Mouse (Mus musculus): Measurements from ENCODE around the gene Rilp. TPM values are rescaled to one million over a fixed set of nuclear protein-coding genes. Genes with fewer than 3 reads are reported as not detected.

Rilp gene
- polyA plus RNA-seq, 1 experiment from 2014 or later: 2.7 TPM

DNA sequence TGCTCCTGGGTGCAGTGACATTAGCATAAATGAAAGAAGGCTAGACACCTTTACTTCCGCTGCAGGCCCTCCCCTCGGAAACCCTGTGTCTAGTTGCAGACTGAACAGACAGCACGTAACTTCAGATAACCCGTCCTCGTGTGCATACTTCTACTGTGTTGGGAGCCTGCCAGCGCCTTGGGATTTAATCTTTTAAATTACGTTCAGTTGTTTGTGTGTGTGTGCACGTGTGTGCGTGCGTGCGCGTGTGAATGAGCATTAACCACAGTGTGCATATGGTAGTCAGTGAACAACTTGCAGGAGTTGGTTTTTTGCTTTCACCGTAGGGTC, 29.0 kb downstream of the Rilp start:
- no peak for TF ChIP-seq CTCF (IDR thresholded peaks at IDR 0.05; ENCODE audit: low read depth)
- TF ChIP-seq EP300 (optimal IDR thresholded peaks at IDR 0.05): no peak
- no peaks in the 10 kb centered on the region for H3K36me3 ChIP-seq (ENCODE audit: control insufficient read depth, insufficient read depth, low read length)
- H3K4me2 ChIP-seq (replicated peaks; ENCODE audit: low read depth): no peak overlapping the region
- no peak overlapping the region for H3K27ac ChIP-seq (replicated peaks)
- H3K4me3 ChIP-seq (ENCODE audit: low read depth, low read length): no peak overlapping the region
- DNase-seq (ENCODE audit: low spot score): no peak
- no peaks in the 10 kb centered on the region for H3K27me3 ChIP-seq (ENCODE audit: control insufficient read depth, insufficient read depth, low read length)
- no peak for ATAC-seq (ENCODE audit: low FRiP score, low TSS enrichment)
- 0 out of 2 replicates have a peak, but pooled peaks cover 2% of the 10 kb centered on the region for H3K4me1 ChIP-seq (replicated peaks; ENCODE audit: control insufficient read depth, insufficient read depth)
- 70% methylated on average over 13 of the region's 13 CpGs for WGBS
- H3K9me3 ChIP-seq (ENCODE audit: control insufficient read depth, low read length): no peaks in the 10 kb centered on the region
- no peak overlapping the region for H3K9ac ChIP-seq (ENCODE audit: low read length)

DNA sequence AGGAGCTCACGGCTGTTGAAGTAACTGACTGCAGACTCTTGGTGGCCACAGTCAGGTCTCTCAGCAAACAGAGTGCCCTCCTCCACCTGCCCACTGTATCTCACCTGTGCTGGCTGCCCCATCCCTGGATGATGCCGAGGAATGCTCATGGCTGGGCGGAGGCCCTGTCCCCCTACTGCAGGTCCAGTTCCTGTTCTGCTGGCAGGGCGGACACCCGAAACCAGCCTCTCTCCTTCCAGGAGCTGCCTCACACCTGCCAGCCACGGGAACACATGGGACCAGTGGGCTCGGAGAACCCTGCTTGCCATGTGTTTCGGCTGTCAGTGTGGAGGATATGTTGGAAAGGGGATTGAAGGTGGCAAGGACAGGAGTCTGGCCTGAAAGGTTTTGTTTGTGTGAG, 30.3 kb downstream of the Rilp start:
- no peaks in the 10 kb centered on the region for H3K9me3 ChIP-seq (ENCODE audit: control insufficient read depth, low read length)
- H3K4me2 ChIP-seq (replicated peaks; ENCODE audit: low read depth): no peak overlapping the region
- H3K36me3 ChIP-seq (ENCODE audit: control insufficient read depth, insufficient read depth, low read length): no peaks in the 10 kb centered on the region
- H3K27ac ChIP-seq (replicated peaks): no peak overlapping the region
- H3K4me3 ChIP-seq (ENCODE audit: low read depth, low read length): no peak overlapping the region
- H3K9ac ChIP-seq (ENCODE audit: low read length): no peak overlapping the region
- no peak for TF ChIP-seq EP300 (optimal IDR thresholded peaks at IDR 0.05)
- TF ChIP-seq CTCF (IDR thresholded peaks at IDR 0.05; ENCODE audit: low read depth): no peak
- no peaks in the 10 kb centered on the region for H3K27me3 ChIP-seq (ENCODE audit: control insufficient read depth, insufficient read depth, low read length)
- 0 out of 2 replicates have a peak, but pooled peaks cover 2% of the 10 kb centered on the region for H3K4me1 ChIP-seq (replicated peaks; ENCODE audit: control insufficient read depth, insufficient read depth)
- DNase-seq (ENCODE audit: low spot score) (no peak), ATAC-seq (ENCODE audit: low FRiP score, low TSS enrichment) (no peak)
- WGBS: 84% methylated on average over 8 of the region's 8 CpGs

DNA sequence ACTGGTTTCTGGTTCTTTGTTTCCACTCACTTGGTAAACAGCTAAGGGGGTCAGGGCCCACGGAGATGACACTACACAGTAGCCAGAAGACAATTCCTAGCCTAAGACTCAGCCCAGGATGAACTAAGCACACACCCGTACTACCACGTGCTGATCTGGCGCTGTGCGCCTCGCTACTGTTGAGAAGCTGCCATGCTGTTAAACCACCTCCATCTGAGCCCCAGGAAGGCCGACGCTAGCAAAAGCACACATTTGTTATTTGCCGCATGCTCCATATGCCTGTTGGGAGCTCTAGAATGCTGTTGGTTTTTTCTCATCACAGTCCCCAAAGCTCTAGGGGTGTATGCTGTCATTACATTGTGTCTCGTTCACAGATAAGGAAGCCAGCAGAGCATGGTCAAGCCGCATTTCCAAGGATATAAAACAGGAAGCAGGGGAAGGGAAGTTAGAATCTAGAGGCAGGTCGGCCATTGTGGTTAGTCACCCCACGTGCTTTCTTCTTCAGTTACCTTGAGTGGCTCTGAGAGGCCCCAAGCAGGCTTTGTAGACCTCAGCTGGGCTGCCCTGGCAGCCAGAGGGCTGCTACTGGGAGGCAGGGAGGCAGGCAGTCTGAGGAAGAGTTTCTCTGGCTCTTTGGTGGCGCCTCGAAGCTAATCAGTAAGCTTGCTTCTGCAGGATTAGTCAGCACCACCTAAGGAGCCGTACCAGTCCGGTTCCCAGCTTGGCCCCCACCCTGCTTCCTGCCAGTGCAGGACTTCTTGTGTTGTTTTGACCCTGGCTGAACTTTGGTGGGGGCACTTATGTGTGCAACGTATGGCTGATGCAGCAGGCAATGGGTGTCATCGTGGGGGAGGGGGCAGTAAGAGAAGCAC, 31.1 kb downstream of the Rilp start:
- ATAC-seq (ENCODE audit: low FRiP score, low TSS enrichment): peak; percentile 64
- Histone ChIP-seq H3K36me3 (ENCODE audit: control insufficient read depth, insufficient read depth, low read length) (no peaks in the 10 kb centered on the region), H3K9ac (ENCODE audit: low read length) (no peak overlapping the region), H3K9me3 (ENCODE audit: control insufficient read depth, low read length) (no peaks in the 10 kb centered on the region), H3K4me3 (ENCODE audit: low read depth, low read length) (no peak overlapping the region), H3K4me2 (replicated peaks; ENCODE audit: low read depth) (no peak overlapping the region), H3K27me3 (ENCODE audit: control insufficient read depth, insufficient read depth, low read length) (no peaks in the 10 kb centered on the region), H3K4me1 (replicated peaks; ENCODE audit: control insufficient read depth, insufficient read depth) (0 out of 2 replicates have a peak, but pooled peaks cover 2% of the 10 kb centered on the region), H3K27ac (replicated peaks) (peak overlapping the region; percentile 71)
- peak; percentile 52 for DNase-seq (ENCODE audit: low spot score)
- no peak for TF ChIP-seq CTCF (IDR thresholded peaks at IDR 0.05; ENCODE audit: low read depth)
- TF ChIP-seq EP300 (optimal IDR thresholded peaks at IDR 0.05): no peak
- WGBS: 60% methylated on average over 19 of the region's 19 CpGs

DNA sequence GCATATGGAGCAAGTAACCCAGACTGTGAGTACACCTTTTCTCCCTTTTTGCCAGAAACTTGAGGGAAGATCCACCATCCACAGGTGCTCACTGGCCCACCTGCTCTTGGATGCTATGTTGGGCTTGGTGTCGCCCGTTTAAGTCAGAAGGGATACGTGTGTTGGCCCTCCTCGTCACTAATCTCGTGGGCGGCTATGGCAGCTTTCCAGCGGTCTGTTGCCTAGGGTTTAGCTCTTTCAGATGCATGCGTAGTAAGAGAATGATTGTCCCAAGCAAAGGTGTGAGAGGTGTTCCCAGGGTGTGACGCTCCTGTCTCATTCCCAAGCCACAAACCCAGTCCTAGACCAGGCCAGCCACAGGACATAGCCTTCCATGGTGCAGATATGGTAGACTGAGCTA, 34.8 kb downstream of the Rilp start:
- no peaks in the 10 kb centered on the region for H3K27me3 ChIP-seq (ENCODE audit: control insufficient read depth, insufficient read depth, low read length)
- H3K9ac ChIP-seq (ENCODE audit: low read length): no peak overlapping the region
- TF ChIP-seq EP300 (optimal IDR thresholded peaks at IDR 0.05) (no peak), CTCF (IDR thresholded peaks at IDR 0.05; ENCODE audit: low read depth) (no peak)
- H3K4me1 ChIP-seq (replicated peaks; ENCODE audit: control insufficient read depth, insufficient read depth): no peaks in the 10 kb centered on the region; the same call in 1 of the 2 replicates
- DNase-seq (ENCODE audit: low spot score): no peak
- ATAC-seq (ENCODE audit: low FRiP score, low TSS enrichment): no peak
- H3K27ac ChIP-seq (replicated peaks): no peak overlapping the region
- no peaks in the 10 kb centered on the region for H3K9me3 ChIP-seq (ENCODE audit: control insufficient read depth, low read length)
- H3K4me3 ChIP-seq (ENCODE audit: low read depth, low read length): no peak overlapping the region
- no peaks in the 10 kb centered on the region for H3K36me3 ChIP-seq (ENCODE audit: control insufficient read depth, insufficient read depth, low read length)
- no peak overlapping the region for H3K4me2 ChIP-seq (replicated peaks; ENCODE audit: low read depth)
- WGBS: 81% methylated on average over 9 of the region's 9 CpGs

DNA sequence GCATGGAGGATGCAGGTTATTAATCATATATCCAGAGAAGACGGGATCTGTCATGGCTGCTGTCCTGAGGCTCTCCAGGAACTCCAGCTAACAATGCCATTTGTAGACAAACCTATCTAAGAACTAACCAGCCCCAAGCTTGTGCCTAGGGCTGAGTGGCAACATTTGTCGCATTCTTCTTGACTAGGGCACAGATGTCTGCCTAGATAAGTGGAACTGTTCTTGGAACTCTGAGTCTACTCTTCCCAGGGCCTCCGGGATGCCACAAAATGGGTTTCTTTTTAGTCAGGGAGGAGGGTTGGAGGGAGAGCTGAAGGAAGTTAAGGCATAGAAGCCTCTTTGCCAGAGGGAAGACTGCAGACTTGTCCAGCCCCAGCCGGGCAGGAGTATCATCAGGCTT, 36.2 kb downstream of the Rilp start:
- 52% methylated on average over 4 of the region's 4 CpGs for WGBS
- H3K4me2 ChIP-seq (replicated peaks; ENCODE audit: low read depth): no peak overlapping the region
- TF ChIP-seq EP300 (optimal IDR thresholded peaks at IDR 0.05) (no peak), CTCF (IDR thresholded peaks at IDR 0.05; ENCODE audit: low read depth) (no peak)
- no peaks in the 10 kb centered on the region for H3K36me3 ChIP-seq (ENCODE audit: control insufficient read depth, insufficient read depth, low read length)
- H3K9ac ChIP-seq (ENCODE audit: low read length): no peak overlapping the region
- peaks cover 8% of the 10 kb centered on the region for H3K4me1 ChIP-seq (replicated peaks; ENCODE audit: control insufficient read depth, insufficient read depth)
- ATAC-seq (ENCODE audit: low FRiP score, low TSS enrichment) (no peak), DNase-seq (ENCODE audit: low spot score) (no peak)
- H3K4me3 ChIP-seq (ENCODE audit: low read depth, low read length): no peak overlapping the region
- H3K27me3 ChIP-seq (ENCODE audit: control insufficient read depth, insufficient read depth, low read length): no peaks in the 10 kb centered on the region
- no peaks in the 10 kb centered on the region for H3K9me3 ChIP-seq (ENCODE audit: control insufficient read depth, low read length)
- 0 out of 2 replicates have a peak overlapping the region, but pooled peaks have one; percentile 40 for H3K27ac ChIP-seq (replicated peaks)

DNA sequence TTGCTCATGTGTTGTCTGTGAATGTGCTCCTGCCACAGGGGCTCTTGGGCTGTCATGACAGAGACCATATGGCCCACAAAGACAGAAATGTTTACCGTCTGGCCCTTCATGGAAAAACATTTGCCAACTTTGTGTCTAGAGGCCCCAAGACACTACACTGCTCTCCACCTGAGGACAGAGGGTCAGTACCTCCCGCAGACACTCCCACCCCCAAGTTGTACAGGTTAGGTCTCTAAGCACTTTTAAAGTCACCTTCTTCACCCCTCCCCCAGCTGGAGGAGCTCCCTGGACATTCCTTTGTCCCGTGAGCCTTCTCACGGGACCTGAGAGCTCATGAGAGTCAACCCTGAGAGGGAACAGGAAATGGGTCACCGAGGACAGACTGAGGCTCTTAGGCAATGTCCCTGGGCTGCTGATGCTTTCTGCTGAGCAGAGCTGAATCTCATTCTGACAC, 39.8 kb downstream of the Rilp start:
- Histone ChIP-seq H3K9ac (ENCODE audit: low read length) (no peak overlapping the region), H3K27me3 (ENCODE audit: control insufficient read depth, insufficient read depth, low read length) (no peaks in the 10 kb centered on the region), H3K27ac (replicated peaks) (peak overlapping the region; percentile 50; the same call in 1 of the 2 replicates), H3K4me2 (replicated peaks; ENCODE audit: low read depth) (no peak overlapping the region), H3K9me3 (ENCODE audit: control insufficient read depth, low read length) (no peaks in the 10 kb centered on the region), H3K4me1 (replicated peaks; ENCODE audit: control insufficient read depth, insufficient read depth) (peaks cover 22% of the 10 kb centered on the region), H3K36me3 (ENCODE audit: control insufficient read depth, insufficient read depth, low read length) (no peaks in the 10 kb centered on the region; the same call in 1 of the 2 replicates), H3K4me3 (ENCODE audit: low read depth, low read length) (no peak overlapping the region)
- DNase-seq (ENCODE audit: low spot score) (no peak), ATAC-seq (ENCODE audit: low FRiP score, low TSS enrichment) (peak; percentile 36)
- WGBS: 33% methylated on average over 5 of the region's 5 CpGs
- TF ChIP-seq EP300 (optimal IDR thresholded peaks at IDR 0.05) (peak; percentile 51), CTCF (IDR thresholded peaks at IDR 0.05; ENCODE audit: low read depth) (no peak)
